Mouse (Mus musculus) central nervous system, embryonic 18 days (tissue): Measurements from ENCODE around the gene Ints6l. TPM values are rescaled to one million over a fixed set of nuclear protein-coding genes. Genes with fewer than 3 reads are reported as not detected.

ENCODE experiments used
- polyA plus RNA-seq: library from polyadenylated mRNA; depleted of rRNA; stranded (reverse); fragments of >200 nt; gene quantifications from 2 replicates; pipeline ENCODE4 v1.2.3, GENCODE M21; 2012; rRNA removed

The Ints6l gene
- polyA plus RNA-seq = 60.4 and 69.9 TPM in 2 replicates

DNA sequence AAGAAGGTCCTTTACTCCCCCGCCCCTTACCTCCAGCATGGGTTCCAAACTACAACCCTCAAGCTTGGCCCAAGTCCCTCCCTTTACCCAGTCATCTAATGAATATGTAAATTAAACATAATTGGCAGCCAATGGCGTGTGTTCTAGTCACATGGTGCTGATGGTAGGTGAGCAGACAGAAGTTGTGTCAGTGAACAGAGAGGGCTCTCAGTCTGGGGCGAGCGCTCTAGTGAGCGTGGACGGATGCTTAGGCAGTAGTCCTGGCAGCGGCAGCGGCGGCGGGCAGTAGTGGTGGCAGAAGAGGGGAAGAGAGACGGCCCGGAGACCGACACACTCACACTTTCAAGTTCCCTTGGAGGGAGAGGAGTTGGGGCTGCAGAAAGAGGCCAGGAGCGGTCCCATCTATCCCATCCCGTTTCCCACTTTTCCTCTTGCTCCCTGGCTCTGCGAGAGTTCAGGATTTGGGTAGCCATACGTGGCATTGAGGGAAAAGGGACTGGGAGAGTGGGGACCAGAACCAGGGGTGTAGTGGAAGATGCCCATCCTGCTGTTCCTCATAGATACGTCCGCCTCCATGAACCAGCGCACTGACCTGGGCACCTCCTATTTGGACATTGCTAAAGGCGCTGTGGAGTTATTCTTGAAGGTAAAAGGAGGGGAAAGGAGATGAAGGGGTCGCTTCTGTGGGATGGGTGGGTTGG, at the start of gene Ints6l:
TSS of gene Ints6l (plus strand) at position 187 of the 701 bp plus-strand sequence.

DNA sequence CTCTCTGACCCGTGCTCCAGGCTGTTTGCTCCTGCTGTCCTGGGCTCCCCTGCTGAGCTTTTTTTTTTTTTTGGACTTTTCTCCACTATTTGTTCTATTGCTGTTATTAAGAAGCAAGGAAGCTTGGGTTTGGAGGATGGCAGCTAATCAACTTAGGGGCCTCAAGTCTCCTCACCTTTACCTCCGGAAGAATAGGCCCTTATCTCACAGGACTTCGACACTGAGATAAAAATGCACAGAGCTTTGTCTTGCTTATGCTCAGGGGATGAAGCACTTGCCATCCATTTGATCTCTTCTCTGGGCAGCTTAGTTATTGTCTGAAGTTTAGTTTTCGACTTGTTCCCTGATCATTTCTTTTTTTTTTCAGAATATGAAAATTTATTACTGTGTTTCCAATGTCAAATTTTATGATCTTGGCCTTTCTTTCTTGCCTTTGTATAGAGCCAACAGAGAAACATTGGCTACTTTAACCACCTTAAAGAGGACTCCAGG, 7.1 kb upstream of the Ints6l start, which contains the start of gene Gm2174:
TSS of gene Gm2174 (plus strand) at position 442 of the 492 bp plus-strand sequence.

DNA sequence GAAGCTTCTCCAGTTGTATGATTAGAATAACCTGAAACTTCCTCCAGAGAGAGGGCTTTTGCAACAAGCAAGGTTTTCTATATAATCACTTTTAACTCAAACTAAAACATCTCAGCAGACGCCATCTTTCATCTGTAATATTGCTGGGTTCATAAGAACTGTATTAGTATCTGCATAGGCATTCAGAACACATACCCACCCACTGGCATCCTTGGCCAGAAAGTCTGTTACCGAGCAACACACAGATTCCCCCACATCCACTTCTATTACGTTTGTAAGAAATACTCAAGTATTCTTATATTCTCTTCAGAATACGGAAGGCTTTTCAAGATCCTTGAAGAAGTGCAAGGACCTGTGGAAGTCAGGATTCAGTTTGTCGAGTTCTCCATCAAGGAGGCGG, 69.8 kb downstream of the Ints6l start, which contains the start of gene Gm10477:
TSS of gene Gm10477 (plus strand) at position 301 of the 400 bp plus-strand sequence.

DNA sequence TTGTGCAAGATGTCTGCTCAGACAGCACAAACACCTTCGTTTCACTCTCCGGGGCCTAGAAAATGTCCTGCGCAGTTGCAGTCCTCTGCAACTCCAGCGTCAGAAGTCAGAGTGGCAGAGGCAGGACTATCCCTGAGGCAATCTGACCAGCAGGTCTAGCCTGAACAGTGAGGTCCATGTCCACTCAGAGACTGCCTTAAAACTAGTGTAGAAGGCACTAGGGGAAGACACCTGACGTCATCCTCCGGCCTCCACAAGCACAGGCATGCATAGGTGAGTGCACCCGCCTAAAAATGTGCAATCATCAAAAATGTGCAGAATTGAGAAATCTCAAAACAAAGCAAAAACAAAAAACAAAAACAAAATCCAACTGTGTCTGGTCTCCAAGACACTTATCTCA, 94.8 kb downstream of the Ints6l start, which contains the start of gene Gm648:
TSS of gene Gm648 (minus strand) at position 101 of the 400 bp plus-strand sequence.

Other genes starting within 250 kb of the Ints6l start
- gene Gm773, start 242.0 kb upstream of the Ints6l start, polyA plus RNA-seq = not detected in 2 replicates
- gene Zfp449, start 108.5 kb upstream of the Ints6l start, polyA plus RNA-seq = 4.0 and 4.4 TPM in 2 replicates
- gene Smim10l2a, start 80.3 kb upstream of the Ints6l start, polyA plus RNA-seq = 31.8 and 34.2 TPM in 2 replicates
- not detected in 2 replicates for gene Gm2174, start 6.9 kb upstream of the Ints6l start, polyA plus RNA-seq
- not detected in 2 replicates for gene Gm10477, start 69.9 kb downstream of the Ints6l start, polyA plus RNA-seq
- gene Gm648, start 94.7 kb downstream of the Ints6l start, polyA plus RNA-seq = 0.29 and 0.38 TPM in 2 replicates
- 35.5 and 37.7 TPM in 2 replicates for gene Mmgt1, start 143.2 kb downstream of the Ints6l start, polyA plus RNA-seq
- gene Slc9a6, start 154.9 kb downstream of the Ints6l start, polyA plus RNA-seq = 86.0 and 94.2 TPM in 2 replicates